Mouse (Mus musculus): ENCODE measurements around the gene Rasgef1a.

Gene Rasgef1a

DNA sequence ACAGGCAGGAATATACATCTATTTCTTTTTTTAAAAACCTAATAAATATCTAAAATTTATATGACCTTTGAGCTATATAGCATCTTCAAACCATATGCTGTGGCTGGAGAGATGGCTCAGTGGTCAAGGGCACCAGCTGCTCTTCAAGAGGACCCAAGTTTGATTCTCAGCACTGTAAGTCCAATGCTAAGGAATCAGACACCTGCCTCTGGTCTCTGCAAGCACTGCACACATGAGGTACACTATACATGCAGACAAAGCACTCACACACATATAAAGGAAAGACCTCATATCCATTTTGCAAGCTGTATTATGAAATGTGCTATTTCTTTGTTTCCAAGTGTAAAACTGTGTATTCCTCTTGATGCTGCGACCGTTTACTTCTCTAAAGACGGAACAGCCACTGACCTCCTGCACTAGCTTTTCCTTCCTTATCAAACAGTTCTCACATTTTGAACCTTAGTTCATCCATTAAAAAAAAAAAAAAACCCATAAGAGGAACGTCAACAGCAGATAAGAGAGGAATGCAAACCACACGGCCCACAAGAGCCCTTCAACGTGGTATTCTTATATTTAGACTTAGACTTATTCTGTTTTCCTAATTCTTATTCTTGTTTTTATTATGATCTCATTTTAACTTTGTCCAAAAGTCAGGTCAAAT is 116.7 kb downstream of the Rasgef1a start:
- DNase-seq (ENCODE audit: low spot score in 2 of 2) = no peak

DNA sequence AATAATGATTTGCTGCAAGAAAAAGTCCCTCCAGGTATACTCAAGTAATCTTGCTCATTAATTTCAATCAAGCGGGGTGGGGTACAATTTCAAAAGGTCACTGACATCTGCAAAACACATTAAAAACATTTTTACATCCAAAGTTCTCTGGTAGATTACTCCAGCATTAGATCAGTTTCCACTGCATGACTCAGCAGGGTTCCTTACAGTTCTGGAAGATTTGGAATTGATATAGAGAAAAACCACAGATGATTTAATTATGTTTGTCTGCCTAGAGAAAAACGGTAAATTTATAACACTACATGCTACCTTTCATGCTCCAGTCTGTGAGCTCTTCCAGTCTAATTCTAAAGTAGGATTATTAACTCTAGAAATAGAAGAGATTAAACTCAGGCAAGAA is 118.8 kb downstream of the Rasgef1a start:
- DNase-seq (ENCODE audit: low spot score in 2 of 2) = no peak

DNA sequence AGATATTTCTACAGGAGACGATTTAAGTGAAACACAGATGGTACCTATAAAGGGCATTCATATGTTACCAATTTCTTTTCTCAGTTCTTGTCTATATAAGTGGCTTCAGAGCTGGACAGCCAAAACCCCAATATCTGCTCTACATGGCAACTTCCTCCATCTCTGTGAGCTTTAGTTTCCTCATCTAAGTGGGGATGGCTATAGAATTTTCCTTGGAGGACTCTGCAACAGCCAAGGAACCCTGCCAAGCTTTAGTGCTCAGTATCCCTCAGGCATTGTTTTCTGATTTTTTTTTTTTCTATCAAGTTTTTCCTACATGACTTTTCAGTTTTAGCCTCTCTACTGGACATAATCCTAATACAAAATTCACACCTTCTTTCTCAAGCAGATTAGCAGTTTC is 123.2 kb downstream of the Rasgef1a start:
- no peak for DNase-seq (ENCODE audit: low spot score in 2 of 2)

DNA sequence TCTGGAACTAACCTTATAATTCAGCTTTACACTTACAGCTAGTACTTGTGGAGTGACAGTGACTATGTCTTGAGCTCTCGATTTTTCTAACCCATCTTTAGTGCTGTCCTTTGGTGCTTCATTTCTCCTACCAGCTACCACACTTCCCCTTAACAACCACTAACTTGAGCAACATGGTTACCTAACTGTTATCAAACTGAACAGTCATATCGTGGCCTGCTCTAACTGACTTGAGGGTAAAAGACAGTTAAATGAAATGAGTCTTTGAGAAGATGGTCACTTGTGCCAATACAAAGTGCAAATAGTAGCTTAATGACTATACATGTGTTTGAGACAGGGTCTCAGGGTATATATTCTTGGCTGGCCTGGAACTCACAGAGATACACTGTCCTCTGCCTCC is 125.9 kb downstream of the Rasgef1a start:
- DNase-seq (ENCODE audit: low spot score in 2 of 2) = no peak

DNA sequence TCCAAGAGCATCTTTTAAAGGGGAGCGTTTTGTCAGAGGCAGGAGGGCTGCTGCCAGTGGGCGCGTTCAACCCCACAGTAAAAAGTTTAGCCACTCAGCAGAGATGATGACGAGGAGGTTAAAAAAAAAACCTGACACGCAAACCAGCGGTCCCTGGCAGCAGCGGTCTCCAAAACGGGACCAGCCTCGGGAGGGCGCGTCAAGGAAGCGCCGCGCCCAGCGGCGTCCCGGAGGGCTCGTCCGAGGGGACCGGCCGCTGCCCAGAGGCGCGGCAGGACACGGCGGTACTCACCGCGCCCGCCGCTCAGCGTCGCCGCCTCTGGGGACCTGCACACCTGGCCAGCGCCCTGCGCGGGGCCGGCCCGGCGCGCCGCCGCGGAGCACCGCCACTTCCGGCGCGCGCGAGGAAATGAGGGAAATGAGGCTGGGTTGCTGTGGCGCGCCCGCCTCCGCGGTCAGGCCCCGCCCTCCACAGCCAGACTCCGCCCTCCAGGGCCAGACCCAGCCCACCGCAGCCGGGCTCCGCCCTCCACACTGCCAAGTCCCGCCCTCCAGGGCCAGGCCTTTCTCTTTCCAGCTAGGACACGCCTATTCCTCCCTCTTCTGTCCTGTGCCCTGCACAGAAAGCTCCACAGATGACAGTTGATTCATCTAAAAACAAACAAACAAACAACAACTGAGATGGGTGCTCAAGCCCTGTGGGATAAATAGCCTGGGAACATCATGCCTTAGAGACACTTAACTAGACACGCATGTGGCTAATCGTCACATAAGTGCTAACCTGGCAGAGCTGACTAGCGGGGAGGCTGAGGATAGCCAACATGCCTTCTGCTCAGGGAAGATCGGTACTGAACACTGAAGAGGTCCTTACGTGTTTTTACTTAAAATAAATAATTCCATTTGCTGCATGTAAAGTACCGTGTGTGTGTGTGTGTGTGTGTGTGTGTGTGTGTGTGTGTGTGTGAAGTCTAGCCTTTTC is 127.8 kb downstream of the Rasgef1a start, which contains the start of gene Csgalnact2:
TSS of gene Csgalnact2 (minus strand) at position 410 of the 979 bp plus-strand sequence.
- peak; percentile 79 to 87 for DNase-seq (ENCODE audit: low spot score in 2 of 2)

DNA sequence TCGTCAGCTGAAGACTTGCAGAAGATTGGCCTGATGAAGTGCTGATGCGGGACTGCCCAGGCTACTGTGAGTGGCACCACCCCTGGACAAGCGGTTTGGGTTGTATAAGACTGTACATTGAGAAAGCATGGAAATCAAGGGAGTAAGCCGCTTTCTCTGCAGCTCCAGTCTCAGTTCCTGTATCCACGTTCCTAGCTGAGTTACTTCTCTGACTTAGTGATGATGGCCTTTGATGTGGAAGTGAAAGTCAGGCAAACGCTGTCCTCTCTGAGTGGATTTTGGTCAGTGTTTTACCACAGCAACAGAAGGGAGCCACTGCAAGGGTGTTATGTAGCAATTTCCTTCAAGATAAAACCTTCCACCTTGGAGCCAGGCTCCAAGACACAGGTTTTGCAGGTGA is 129.7 kb downstream of the Rasgef1a start:
- DNase-seq (ENCODE audit: low spot score in 2 of 2) = no peak

Measured in frontal cortex, postnatal 14 days (tissue).